Mouse (Mus musculus): ENCODE measurements at regions not wholly inside any gene's neighbourhood (a gene's known extent, or its start where the extent isn't known, plus 50 kb on each side); places are given as distances from the start of the nearest gene placed in this dataset.
"Not testable (repeated sequence)": the region's sequence is repeated elsewhere in the genome, so short reads cannot be mapped to it uniquely, and the experiment has no call there.

GRCm38 (mm10) chr15:32042173-32042572 lies 134.9 kb upstream of the Tas2r119 start:
- H3K4me1 ChIP-seq (ENCODE audit: control insufficient read depth, insufficient read depth, insufficient read length) = no peaks in the 10 kb centered on the region
- 29% methylated on average over 4 of the region's 4 CpGs for WGBS
- no peaks in the 10 kb centered on the region for H3K27me3 ChIP-seq (ENCODE audit: control insufficient read depth, insufficient read depth, low read length)
- DNase-seq (ENCODE audit: low read depth in 1 of 2, low spot score in 2 of 2) = no peak
- no peaks in the 10 kb centered on the region for H3K36me3 ChIP-seq (ENCODE audit: control insufficient read depth, insufficient read depth, low read length)
- no peak overlapping the region for H3K4me3 ChIP-seq (ENCODE audit: extremely low read depth, insufficient read depth, insufficient read length)
- H3K27ac ChIP-seq (ENCODE audit: insufficient read depth, low read length) = no peak overlapping the region
- TF ChIP-seq POLR2A (IDR thresholded peaks at IDR 0.05; ENCODE audit: low read depth, low read length) (no peak), CTCF (IDR thresholded peaks at IDR 0.05; ENCODE audit: extremely low read depth, insufficient read depth, insufficient read length, insufficient replicate concordance) (no peak)

GRCm38 (mm10) chr15:32042589-32042988 lies 134.5 kb upstream of the Tas2r119 start:
- no peaks in the 10 kb centered on the region for H3K4me1 ChIP-seq (ENCODE audit: control insufficient read depth, insufficient read depth, insufficient read length)
- 74% methylated on average over 1 of the region's 1 CpGs for WGBS
- no peak for DNase-seq (ENCODE audit: low read depth in 1 of 2, low spot score in 2 of 2)
- TF ChIP-seq CTCF (IDR thresholded peaks at IDR 0.05; ENCODE audit: extremely low read depth, insufficient read depth, insufficient read length, insufficient replicate concordance) (no peak), POLR2A (IDR thresholded peaks at IDR 0.05; ENCODE audit: low read depth, low read length) (no peak)
- no peaks in the 10 kb centered on the region for H3K36me3 ChIP-seq (ENCODE audit: control insufficient read depth, insufficient read depth, low read length)
- no peaks in the 10 kb centered on the region for H3K27me3 ChIP-seq (ENCODE audit: control insufficient read depth, insufficient read depth, low read length)
- no peak overlapping the region for H3K4me3 ChIP-seq (ENCODE audit: extremely low read depth, insufficient read depth, insufficient read length)
- peak overlapping the region; percentile 43; the same call in 1 of the 2 replicates for H3K27ac ChIP-seq (ENCODE audit: insufficient read depth, low read length)

DNA sequence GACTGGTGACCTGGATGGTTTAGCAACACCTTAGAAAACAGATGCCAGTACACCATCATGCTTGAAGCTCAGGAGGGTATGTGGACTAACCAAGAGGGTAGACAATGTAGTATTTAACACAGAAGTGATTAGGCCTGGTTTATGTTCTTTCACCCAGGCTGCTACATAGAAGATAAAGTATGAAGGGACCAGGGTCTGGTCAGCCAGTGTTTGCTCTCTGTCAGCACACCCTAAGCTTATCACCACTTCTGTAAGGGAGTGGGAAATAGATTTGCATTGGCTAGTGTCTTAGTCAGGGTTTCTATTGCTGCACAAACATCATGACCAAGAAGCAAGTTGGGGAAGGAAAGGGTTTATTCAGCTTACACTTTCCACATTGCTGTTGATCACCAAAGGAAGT lies 133.9 kb upstream of the Tas2r119 start:
- Histone ChIP-seq H3K36me3 (ENCODE audit: control insufficient read depth, insufficient read depth, low read length) (no peaks in the 10 kb centered on the region), H3K27ac (ENCODE audit: insufficient read depth, low read length) (no peak overlapping the region), H3K4me3 (ENCODE audit: extremely low read depth, insufficient read depth, insufficient read length) (no peak overlapping the region), H3K4me1 (ENCODE audit: control insufficient read depth, insufficient read depth, insufficient read length) (no peaks in the 10 kb centered on the region), H3K27me3 (ENCODE audit: control insufficient read depth, insufficient read depth, low read length) (no peaks in the 10 kb centered on the region)
- TF ChIP-seq POLR2A (IDR thresholded peaks at IDR 0.05; ENCODE audit: low read depth, low read length) (no peak), CTCF (IDR thresholded peaks at IDR 0.05; ENCODE audit: extremely low read depth, insufficient read depth, insufficient read length, insufficient replicate concordance) (no peak)
- DNase-seq (ENCODE audit: low read depth in 1 of 2, low spot score in 2 of 2) = no peak

- 87% methylated on average over 1 of the region's 1 CpGs for WGBS
- not testable (repeated sequence) for H3K27me3 ChIP-seq (ENCODE audit: control insufficient read depth, insufficient read depth, low read length); DNase-seq (ENCODE audit: low read depth in 1 of 2, low spot score in 2 of 2); H3K36me3 ChIP-seq (ENCODE audit: control insufficient read depth, insufficient read depth, low read length); H3K4me1 ChIP-seq (ENCODE audit: control insufficient read depth, insufficient read depth, insufficient read length); H3K27ac ChIP-seq (ENCODE audit: insufficient read depth, low read length); H3K4me3 ChIP-seq (ENCODE audit: extremely low read depth, insufficient read depth, insufficient read length)
Measured at GRCm38 (mm10) chr15:32043670-32044069, 133.4 kb upstream of the Tas2r119 start.

- no peak for TF ChIP-seq POLR2A (IDR thresholded peaks at IDR 0.05; ENCODE audit: low read depth, low read length)
- Histone ChIP-seq H3K36me3 (ENCODE audit: control insufficient read depth, insufficient read depth, low read length) (no peaks in the 10 kb centered on the region), H3K4me1 (ENCODE audit: control insufficient read depth, insufficient read depth, insufficient read length) (no peaks in the 10 kb centered on the region; the same call in 1 of the 2 replicates), H3K27me3 (ENCODE audit: control insufficient read depth, insufficient read depth, low read length) (no peaks in the 10 kb centered on the region), H3K27ac (ENCODE audit: insufficient read depth, low read length) (no peak overlapping the region; the same call in 1 of the 2 replicates), H3K4me3 (ENCODE audit: extremely low read depth, insufficient read depth, insufficient read length) (no peak overlapping the region)
- 26% methylated on average over 5 of the region's 5 CpGs for WGBS
- DNase-seq (ENCODE audit: low read depth in 1 of 2, low spot score in 2 of 2) = no peak
Measured at GRCm38 (mm10) chr15:32048836-32049235, 128.3 kb upstream of the Tas2r119 start.

DNA sequence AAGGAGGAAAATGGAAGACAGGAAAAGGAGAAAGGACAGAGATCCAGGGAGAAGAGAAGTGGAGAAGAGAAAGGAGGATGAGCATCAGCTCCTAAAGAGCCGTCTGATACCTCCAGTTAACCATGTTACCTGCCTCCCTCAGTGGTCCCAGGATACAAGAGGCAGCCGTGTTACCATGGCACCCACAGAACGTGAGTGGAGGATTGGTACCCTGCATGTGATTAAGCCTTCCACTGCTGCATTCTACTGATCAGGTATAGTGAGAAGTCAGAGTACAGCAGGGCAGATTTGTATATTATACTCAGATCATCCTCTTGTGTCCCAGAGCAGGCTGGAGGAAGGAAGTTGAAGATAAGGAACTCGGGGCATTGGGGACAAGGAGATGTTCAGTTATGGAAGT lies 115.5 kb upstream of the Tas2r119 start:
- TF ChIP-seq CTCF (IDR thresholded peaks at IDR 0.05; ENCODE audit: extremely low read depth, insufficient read depth, insufficient read length, insufficient replicate concordance) (no peak), POLR2A (IDR thresholded peaks at IDR 0.05; ENCODE audit: low read depth, low read length) (no peak)
- WGBS = 65% methylated on average over 4 of the region's 4 CpGs

GRCm38 (mm10) chr15:32082109-32082508 lies 95.0 kb upstream of the Tas2r119 start:
- no peaks in the 10 kb centered on the region for H3K4me1 ChIP-seq (ENCODE audit: control insufficient read depth, insufficient read depth, insufficient read length)
- 86% methylated on average over 4 of the region's 4 CpGs for WGBS
- no peak for TF ChIP-seq POLR2A (IDR thresholded peaks at IDR 0.05; ENCODE audit: low read depth, low read length)
- no peak for TF ChIP-seq CTCF (IDR thresholded peaks at IDR 0.05; ENCODE audit: extremely low read depth, insufficient read depth, insufficient read length, insufficient replicate concordance)
- no peak for DNase-seq (ENCODE audit: low read depth in 1 of 2, low spot score in 2 of 2)
- H3K27ac ChIP-seq (ENCODE audit: insufficient read depth, low read length) = no peak overlapping the region
- H3K36me3 ChIP-seq (ENCODE audit: control insufficient read depth, insufficient read depth, low read length) = no peaks in the 10 kb centered on the region
- H3K27me3 ChIP-seq (ENCODE audit: control insufficient read depth, insufficient read depth, low read length) = no peaks in the 10 kb centered on the region
- H3K4me3 ChIP-seq (ENCODE audit: extremely low read depth, insufficient read depth, insufficient read length) = no peak overlapping the region

More for the DNA sequence above, 115.5 kb upstream of the Tas2r119 start:
- H3K27me3 ChIP-seq (ENCODE audit: control insufficient read depth, insufficient read depth, low read length) = no peaks in the 10 kb centered on the region
- H3K36me3 ChIP-seq (ENCODE audit: control insufficient read depth, insufficient read depth, low read length) = no peaks in the 10 kb centered on the region
- H3K4me3 ChIP-seq (ENCODE audit: extremely low read depth, insufficient read depth, insufficient read length) = no peak overlapping the region
- DNase-seq (ENCODE audit: low read depth in 1 of 2, low spot score in 2 of 2) = no peak
- H3K27ac ChIP-seq (ENCODE audit: insufficient read depth, low read length) = no peak overlapping the region
- no peaks in the 10 kb centered on the region for H3K4me1 ChIP-seq (ENCODE audit: control insufficient read depth, insufficient read depth, insufficient read length)
